Mouse (Mus musculus) heart, adult 8-10 months (tissue): ENCODE data around the gene Tmco1. TPM values are rescaled to one million over a fixed set of nuclear protein-coding genes. Genes with fewer than 3 reads are reported as not detected.
A peak's percentile ranks its signal among the peaks of the same experiment; 100 is the strongest.

Experiments used
- DNase-seq: peaks from one replicate; pipeline ENCODE4 v3.0.0; 2022; ENCODE audit warnings: low spot score
- total RNA-seq, 4 experiments: library from RNA; stranded (reverse); gene quantifications; 2 replicates each; pipeline ENCODE4 v1.2.4; 2022

Tmco1 gene
- 10 to 100 TPM; 92.5 to 99.4 (median 98.8) TPM for total RNA-seq

DNA sequence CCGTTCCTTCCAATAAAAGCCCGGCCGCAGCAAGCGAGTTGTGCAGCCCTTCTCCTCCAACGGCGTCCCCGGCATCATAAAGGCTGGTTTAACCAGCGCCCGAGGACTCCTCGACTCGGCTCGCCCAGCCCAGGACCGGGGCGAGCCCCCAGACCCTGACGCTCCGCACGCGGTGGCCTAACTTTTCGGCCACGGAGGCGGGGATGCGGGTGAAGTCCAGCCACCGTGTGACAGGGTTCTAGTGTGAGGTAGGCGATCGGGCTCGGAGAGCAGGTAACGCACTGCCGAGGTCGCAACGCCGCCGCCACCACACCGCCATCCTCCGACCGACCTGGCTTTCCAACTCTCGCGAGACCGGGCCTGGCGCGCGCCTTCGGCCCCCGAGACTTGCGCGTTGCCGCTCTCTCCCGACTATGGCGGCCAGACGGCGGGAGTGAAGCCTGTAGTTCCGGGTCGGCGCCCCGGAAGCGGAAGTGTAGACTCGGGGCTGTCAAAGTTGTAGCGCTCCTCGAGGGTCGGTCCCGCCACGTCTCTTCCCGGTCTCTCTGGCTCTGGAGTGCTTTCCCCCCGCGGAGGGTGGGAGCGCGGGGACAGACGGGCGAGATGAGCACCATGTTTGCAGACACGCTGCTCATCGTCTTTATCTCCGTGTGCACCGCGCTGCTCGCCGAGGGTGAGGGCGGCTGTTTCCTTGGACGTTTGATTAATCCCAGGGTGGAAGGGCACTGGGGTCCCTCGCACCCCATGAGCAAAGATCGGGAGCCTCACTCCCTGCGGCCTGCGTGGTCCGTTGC lies at the start of gene Tmco1:
Tmco1 (plus strand) TSS at position 118 of the 794 bp plus-strand sequence.
- DNase-seq: peak; percentile 96

DNA sequence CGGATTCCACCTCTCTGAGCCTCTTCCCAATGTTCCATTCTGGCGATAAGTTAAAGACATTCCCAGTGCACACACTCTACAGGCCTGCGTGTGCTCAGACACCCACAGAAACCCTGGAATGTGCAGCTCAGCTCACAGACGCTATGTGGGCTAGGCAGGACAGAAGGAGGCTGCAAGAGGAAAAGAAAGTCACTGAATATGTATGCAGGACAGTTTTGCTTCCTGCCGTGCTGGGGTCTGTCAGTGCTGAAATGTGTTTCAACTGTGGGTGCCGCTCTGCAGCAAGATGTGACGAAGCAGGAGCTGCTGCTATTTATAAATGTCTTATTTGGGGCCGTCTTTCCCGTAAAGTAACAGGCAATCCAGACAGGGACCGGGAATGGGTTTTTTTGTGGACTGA lies 48.5 kb upstream of the Tmco1 start:
- no peak for DNase-seq

DNA sequence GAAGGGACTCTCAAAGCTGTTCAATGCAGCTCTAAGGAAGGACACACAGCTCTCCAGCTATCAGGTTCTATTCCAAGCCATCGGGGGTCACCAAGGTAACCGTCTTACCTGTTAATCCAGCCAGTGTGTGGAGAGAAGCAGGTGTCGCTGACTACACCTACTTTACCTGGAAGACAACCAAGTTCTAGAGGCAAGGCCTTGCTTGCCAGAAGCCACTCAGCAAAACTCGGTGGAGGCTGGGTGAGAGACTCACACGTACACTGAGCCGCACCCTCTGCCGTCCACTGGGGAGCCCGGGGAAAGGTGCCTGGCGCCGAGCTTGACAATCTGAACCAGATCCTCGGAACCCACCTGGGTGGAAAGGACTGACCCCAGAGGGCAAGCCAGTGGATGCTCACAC lies 46.4 kb upstream of the Tmco1 start:
- no peak for DNase-seq

DNA sequence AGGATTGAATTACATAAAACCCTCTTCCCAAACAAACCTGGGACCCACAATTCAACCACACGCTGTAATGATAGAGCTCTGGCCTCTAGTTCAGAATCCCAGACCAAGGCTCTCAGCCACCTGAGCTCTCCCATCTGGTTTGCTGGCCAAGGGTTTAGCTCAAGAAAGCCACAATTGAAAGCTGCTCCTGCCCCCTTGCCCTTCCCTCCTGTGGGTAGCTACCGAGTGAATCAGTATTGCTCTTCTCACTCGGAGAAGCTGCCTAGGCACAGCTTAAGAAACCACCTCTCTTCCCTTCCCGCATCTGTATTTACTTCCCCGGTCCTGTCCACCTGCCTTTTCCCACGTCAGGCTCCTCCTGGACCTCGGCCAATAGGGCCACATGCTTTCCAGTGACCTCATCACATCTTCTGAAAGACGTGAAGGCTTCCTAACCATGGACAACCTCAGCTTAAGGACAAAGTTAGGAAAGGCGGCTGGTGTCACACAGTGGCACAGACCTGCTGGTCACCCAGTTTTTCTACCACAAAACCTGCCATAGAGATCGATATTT lies 45.6 kb upstream of the Tmco1 start:
- DNase-seq: no peak

DNA sequence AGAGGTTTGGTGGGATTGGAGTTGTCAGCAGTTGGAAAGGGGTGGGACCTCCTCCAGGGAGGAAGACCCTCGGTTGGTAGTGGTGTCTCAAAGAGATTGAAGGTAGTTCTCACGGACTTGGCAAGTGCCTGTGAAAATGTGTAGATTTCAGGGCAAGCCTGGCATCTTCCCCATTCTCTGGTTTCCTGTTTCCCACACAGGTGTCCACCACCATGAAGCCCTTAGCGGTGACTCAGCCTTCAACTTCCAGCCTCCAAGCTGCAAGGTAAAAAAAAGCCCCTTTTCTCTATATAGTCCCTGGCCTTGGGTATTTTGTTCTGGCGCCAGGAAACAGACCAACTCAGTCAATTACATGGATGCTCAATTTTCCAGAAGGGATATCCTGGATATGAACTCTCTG lies 42.8 kb upstream of the Tmco1 start:
- no peak for DNase-seq

DNA sequence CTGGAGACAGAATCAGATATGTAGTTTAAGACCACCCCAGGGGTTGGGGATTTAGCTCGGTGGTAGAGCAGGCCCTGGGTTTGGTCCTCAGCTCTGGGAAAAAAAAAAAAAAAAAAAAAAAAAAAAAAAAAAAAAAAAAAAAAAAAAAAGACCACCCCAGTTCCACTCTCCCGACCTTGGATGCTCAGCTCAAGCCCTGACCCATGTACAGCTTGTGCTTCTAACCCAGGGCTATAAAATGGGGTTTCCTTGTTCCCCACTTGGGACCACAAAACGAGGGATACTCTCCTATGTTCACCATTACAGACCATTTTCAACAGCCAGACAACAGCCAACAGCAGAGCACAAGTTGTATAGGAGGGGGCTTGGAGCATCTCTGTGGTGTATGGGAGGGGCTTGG lies 41.5 kb upstream of the Tmco1 start:
- no peak for DNase-seq

DNA sequence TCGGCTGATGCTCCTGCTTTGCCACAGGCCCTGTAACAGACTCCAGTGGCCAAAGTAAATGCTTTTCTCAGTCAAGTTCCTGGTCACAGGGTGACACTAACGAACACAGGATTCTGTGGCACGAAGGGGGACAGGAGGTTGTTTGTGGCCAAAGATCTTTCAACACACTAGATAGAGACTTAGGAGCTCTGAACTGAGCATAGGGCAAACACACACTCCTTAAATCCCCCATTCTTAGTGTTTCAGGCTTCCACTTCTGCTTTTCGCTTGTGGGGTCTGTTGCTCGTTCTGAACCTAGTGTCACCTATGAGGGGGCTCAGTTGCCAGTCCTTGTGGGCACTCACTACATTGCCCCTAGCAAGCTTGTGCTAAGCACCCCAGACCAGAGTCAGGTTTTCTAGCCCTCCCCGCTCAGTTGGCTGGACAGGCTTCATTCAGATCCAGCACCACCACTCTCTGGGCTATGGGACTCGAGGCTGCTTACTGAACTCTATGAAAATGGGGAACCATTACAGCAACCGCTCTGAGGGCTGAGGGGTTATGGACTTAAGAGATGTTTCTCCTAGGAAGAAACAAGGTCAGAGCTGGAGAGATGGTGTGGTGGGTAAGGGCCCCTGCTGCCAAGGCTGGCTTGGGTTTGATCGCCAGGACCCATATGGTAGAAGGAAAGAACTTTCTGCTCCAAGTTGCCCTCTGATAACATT lies 39.7 kb upstream of the Tmco1 start:
- no peak for DNase-seq

DNA sequence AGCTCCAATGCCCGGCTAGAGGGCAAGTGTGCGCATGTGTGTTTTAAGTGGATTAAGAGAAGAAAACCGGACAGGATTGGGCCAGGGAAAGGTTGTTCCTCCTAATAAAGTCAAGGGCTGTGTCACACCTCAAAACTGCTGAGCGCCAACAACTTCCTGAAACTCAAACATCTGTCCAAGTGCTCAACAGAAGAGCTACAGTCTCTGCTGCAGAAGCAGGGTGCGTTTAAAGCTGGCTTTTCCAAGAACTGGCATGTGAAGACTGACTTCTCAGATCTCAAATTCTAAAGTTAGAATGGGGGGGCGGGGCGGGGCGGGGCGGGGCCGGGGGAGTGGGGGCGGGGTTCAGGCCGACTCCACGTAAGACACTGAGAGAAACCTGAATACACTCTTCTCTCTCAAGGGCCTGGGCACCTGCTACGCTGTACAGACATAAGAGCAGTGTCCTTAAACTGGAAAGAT lies 38.8 kb upstream of the Tmco1 start:
- DNase-seq: no peak

DNA sequence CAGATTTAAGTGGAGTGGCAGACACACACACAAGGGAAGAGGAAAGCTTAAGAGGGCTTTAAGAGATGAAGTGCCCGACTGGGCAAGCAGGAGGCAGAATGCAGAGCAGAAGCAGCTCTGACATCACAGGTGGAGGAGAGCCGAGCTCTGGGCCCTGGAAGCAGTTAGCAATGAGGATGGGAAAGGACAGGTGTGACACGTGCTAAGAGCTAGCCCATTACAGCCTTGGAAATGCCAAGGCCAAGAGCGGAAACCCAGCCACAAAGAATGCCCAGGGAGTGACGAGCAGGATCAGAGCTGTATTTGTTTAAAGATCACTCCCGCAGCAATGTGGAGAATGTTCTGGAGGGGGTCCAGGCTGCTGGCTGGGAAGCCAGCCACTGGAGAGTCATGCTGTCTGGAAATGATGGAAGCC lies 38.3 kb upstream of the Tmco1 start:
- peak; percentile 86 for DNase-seq

DNA sequence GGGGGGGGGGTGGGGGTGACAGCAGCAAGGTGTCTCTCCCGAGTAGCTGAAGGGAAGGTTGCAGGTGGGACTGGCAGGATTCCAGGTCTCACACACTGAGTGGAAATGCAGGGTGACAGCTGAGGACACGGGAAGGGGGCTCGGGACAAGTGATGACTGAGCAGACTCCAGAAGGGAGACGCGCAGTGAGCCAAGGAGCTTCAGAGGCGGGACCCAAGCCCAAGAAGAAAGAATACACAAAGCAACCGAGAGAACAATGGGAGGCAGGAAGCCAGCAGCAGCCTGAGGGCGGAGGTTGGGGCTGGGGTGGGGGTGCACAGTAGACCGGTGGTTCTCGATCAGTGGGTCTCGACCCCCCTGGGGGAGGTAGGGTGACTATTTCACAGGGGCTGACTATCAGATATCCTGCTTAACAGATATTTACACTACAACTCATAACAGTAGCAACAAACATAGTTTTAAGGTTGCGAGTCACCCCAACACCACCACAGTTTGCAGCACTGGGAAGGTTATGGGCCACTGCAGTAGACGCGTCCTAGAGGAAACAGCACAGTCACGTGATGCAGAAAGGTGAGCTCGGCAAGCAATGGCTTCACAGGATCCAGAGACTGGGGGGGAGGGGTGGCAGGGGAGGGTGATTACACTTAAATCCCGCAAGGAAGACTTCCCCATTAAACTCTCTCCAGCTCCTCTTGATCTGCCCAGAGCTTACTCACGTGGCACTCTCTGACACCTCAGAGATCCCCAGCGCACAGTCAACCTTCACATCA lies 37.7 kb upstream of the Tmco1 start:
- DNase-seq: no peak

DNA sequence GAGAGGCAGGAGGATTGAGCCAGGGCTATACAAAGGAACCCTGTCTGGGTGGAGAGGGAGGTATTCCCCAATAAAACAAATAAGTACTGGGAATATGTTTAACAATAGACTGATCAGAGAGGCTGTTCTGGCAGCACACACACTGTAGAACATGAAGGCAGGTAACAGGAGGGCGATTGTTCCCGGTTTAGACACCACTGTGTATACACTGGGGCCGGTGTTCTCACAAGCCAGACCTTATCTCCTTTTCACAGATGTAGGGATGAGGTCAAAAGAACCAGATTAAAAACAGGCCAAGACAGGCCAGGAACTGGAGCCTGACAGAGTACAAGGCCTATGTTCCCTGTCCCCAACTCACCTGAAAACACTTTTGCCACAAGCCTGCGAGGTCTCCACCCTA lies 36.9 kb upstream of the Tmco1 start:
- no peak for DNase-seq

DNA sequence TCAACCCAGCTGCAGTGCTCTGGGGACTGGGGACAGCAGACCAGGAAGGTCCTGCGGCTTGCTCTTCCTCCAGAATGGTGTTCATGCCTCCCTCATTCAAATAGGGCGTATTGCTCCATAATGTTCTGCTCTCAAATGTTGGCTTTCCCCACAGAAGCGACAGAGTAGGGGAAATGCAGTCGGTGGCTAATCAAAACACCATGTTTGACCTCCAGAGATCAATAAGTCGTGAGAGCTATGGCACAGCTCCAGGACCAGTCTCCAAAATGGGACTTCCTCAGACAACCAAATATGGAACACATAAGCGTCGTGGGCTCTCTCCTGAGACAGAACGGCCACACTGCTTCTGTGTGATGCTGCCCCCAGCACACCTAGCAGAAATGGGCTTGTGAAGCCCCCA lies 36.3 kb upstream of the Tmco1 start:
- DNase-seq: no peak

DNA sequence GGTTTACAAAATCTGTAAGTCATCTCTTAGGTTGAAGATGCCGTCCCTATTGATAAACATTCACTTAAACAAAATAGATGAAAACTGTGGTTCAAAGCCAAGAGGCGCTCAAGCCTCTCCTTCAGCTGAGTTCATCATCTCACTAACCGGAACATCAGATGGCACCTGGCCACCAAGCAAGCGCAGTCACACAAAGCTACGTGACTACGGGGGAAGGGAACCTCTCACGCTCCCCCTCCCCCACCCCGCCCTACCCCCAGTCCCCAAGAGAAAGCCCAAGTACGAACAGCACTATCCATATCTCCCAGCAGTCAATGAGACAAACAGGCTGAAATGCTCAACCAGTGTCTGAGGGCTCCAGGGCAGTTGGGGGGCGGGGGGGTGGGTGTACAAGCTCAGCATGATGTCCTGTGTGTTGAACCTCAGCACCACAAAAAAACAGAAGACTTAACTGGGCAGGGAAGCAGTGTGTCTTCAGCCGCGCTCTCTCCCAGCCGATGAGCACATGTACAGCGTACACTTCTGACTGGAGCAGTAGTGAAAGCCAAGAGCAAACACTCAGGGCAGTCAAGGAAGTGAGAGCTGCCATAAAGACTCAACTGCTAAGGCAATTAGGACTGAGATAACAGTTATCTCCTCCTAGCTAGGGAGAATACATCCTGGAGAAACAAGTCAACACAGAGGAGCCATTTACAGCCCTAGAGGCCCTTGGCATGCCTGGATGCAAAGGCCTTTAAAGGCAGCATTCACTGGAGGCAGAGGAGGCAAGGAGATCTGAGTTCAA lies 34.6 kb upstream of the Tmco1 start:
- DNase-seq: no peak

DNA sequence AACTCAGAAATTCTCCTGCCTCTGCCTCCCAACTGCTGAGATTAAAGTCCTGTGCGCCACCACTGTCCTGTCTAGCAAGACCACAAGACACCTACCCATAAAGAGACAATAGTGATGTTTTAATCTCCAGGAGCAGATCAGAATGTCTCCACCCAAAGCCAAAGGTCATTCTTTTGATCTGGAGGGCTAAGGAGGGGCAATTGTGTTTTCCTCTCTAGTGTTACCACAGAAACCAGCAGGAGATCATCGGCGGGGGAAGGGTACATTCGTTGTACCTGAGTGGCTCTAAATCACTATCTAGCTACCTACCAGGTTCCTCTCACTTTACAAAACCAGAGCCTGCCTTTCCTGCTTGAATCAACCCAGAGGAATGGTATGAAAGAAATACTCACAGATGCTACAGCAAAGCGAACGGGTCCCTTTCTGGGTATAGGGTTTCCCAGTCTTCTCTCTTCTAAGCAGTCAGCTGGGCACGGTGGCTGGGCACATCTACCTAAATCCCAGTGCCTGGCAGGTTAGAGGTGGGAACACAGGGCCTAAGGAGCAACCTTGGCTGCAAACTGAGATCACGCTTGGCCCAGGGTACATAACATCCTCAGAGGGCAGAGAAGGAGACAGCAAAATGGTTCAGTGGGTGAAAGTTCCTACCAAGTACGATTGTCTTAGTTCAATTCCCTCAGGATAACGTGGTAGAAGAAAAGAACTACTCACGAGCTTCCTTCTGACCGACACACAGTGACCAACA lies 33.4 kb upstream of the Tmco1 start:
- DNase-seq: no peak

DNA sequence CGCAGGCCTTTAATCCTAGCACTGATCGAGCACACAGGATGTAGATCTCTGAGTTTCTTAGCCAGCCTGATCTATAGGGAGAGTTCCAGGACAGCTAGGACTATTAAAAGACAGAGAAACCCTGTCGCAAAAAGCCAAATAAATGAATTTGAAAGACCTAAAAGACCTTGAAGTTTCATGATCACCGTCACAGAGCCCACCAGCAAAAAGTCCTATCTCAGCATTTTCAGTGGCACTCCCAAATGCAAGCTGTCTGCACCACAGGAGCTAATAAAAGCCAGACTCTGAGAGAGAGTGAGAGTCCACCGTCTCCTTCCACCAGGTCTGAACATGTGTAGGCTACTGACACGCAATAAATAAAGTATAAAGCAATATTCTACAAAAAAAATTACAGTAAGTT lies 29.8 kb upstream of the Tmco1 start:
- DNase-seq: no peak

DNA sequence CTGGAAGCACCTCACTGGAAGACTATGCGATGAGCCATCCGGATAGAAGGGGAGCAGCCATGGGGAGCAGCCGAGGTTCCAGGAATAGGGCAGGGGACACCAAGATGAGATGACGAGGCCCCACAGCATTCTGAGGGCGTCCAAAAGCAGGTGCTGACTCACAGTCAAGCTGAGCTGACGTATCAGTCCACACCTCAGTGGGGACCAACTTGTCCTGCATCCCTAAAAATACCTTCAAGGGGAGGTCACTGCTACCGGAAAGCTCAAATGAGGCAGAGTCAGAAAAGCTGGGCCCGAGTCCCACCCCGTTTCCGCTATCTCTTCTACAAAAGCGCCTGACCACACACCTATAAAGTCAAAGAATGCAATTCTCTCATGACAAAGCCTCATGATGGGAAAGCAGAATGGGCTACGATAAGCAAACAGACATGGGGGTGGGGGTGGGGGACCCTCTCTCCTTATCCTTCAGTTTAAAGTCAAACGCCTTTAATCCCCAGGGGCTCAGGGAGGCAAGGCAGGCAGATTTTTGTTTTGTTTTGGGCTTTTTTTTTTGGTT lies 28.9 kb upstream of the Tmco1 start:
- DNase-seq: no peak

DNA sequence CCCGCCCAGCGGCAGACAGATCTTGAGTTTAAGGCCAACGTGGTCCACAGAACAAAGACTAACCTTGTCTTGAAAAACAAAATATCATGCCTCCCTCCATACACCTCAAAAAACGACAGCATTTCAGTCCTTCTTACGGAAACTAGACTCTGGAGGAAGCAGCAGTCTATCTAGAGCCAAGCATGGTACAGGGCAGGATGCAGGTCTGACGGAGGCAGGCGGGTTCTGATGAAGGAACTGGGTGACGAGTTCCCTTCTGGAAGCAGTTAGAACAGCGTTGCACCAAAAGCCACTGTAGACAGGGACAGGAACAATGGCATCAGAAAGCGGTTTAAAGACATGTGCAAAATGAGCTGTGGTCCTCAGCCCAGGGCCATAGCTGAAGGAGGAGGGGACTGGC lies 28.1 kb upstream of the Tmco1 start:
- DNase-seq: no peak

DNA sequence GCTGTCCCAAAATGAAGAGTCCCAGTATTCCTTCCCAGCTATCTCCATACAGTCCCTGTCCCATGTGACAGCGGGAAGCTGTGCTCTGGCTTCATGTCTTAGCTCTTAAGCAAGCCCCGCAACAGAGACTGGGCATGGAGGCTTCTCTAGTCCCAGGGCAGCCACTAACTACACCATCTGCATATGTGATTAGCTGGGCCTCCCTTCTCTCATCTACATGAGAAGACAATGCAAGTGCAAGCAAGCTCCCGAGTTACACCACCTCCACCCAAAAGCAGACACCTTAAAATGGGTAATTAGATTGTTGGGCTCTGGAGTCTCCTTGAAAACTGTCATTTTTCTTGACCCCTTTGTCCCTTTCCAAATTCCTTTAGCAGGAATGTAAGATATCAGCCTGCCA lies 26.1 kb upstream of the Tmco1 start:
- DNase-seq: no peak

DNA sequence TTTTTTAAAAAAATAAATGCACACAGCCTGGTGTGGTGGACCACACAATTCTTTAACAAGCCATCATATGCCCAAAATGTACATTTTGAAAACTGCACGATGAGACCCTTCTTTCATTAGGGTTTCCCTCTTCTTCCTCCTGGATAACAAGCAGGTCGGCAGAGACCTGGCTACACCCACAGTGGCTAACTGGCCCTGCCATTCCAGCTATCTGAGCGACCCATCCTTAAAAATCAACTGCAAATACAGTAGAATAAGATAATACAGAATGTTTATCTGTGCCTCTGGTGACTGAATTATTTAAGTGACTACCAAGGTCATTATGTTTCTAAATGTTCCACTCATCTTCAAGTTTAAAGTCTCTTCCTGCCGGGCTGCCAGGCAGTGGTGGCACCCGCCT lies 25.4 kb upstream of the Tmco1 start:
- no peak for DNase-seq
